31 mouse cellular contexts compared by ENCODE assay signal in genomic region chr10:130288007-130288406, GRCm38 (mm10). TPM values are rescaled to one million over a fixed set of nuclear protein-coding genes. Genes with fewer than 3 reads are reported as not detected.
DNase-seq lines count a peak whose midpoint lies in the region; ATAC-seq and TF ChIP-seq lines count a peak whose summit lies in the region.
"Had no signal": no experiment of that assay in that cellular context is flagged by ENCODE, and none has a peak within 500 bp of the region (broad histone marks: within the 10 kb centered on the region; RNA-seq: fewer than 3 reads in every experiment).

No protein-coding gene starts in this region.

- H3K27ac ChIP-seq in left cerebral cortex, adult 2 months: 0 out of 2 replicates have a peak overlapping the region, but pooled peaks have one; percentile 51
- no peak overlapping the region for H3K27ac ChIP-seq in neural tube, embryonic 11.5 days (ENCODE audit: low read depth, low read length)
- no peak overlapping the region for H3K27ac ChIP-seq in neural tube, embryonic 15.5 days (replicated peaks)
- H3K27ac ChIP-seq: forebrain, embryonic 10.5 days; forebrain, embryonic 13.5 days; hindbrain, embryonic 13.5 days had no signal

- no peak for TF ChIP-seq CTCF in left cerebral cortex, adult 2 months (IDR thresholded peaks at IDR 0.05)

- DNase-seq in heart, adult 11 months: peak; percentile 46
- DNase-seq in heart, postnatal 10 days: no peak
- no peak for DNase-seq in left cerebral cortex, adult 2 months (ENCODE audit: extremely low spot score in 1 of 2, low spot score in 2 of 2)
- no peak for DNase-seq in left cerebral cortex, adult 9 months (ENCODE audit: low spot score in 2 of 2)
- no peak for DNase-seq in neural tube, embryonic 11.5 days (ENCODE audit: low spot score)
- DNase-seq in mesoderm, embryonic 11.5 days (ENCODE audit: low read depth, low spot score): peak; percentile 21
- DNase-seq: adrenal gland, adult 8-10 months; adrenal gland, postnatal 25 days; cerebellum, adult 11-12 months; cerebellum, adult 8-10 months; cerebellum, postnatal 10 days; cerebellum, postnatal 36 days; embryo, embryonic 11 days; gastrocnemius, postnatal 10 days; gastrocnemius, postnatal 36 days; heart, postnatal 36 days had no signal

- H3K4me2 ChIP-seq in neural tube, embryonic 11.5 days (ENCODE audit: low read depth): no peak overlapping the region
- H3K4me2 ChIP-seq in neural tube, embryonic 15.5 days: no peak overlapping the region
- H3K4me2 ChIP-seq: forebrain, embryonic 13.5 days; heart, embryonic 11.5 days; hindbrain, embryonic 13.5 days had no signal

- H3K4me1 ChIP-seq in neural tube, embryonic 11.5 days (ENCODE audit: control insufficient read depth, insufficient read depth, low read length): no peaks in the 10 kb centered on the region
- no peaks in the 10 kb centered on the region for H3K4me1 ChIP-seq in neural tube, embryonic 15.5 days
- H3K4me1 ChIP-seq: forebrain, embryonic 10.5 days; forebrain, embryonic 13.5 days; hindbrain, embryonic 13.5 days had no signal

- intact Hi-C loops in heart, postnatal 10 days (cut with DNase I): no loop called here
- intact Hi-C loops in left cerebral cortex, adult 2 months (cut with DNase I): no loop called here

- H3K27me3 ChIP-seq in neural tube, embryonic 11.5 days (ENCODE audit: control insufficient read depth, insufficient read depth, low read length): no peaks in the 10 kb centered on the region
- no peaks in the 10 kb centered on the region for H3K27me3 ChIP-seq in neural tube, embryonic 15.5 days (replicated peaks)
- H3K27me3 ChIP-seq: forebrain, embryonic 13.5 days; hindbrain, embryonic 13.5 days had no signal

- peak; percentile 53; the same call in 1 of the 2 replicates for ATAC-seq in neural tube, embryonic 11.5 days (ENCODE audit: insufficient read depth, low FRiP score, low TSS enrichment)
- ATAC-seq in neural tube, embryonic 15.5 days (ENCODE audit: low FRiP score): no peak
- ATAC-seq: activated CD4-positive, CD25-positive, alpha-beta regulatory T cell, adult 4 months; forebrain, embryonic 13.5 days; forebrain, embryonic 16.5 days; hindbrain, embryonic 16.5 days had no signal

- no peaks in the 10 kb centered on the region for H3K9me3 ChIP-seq in neural tube, embryonic 11.5 days (ENCODE audit: control insufficient read depth, low read length)
- no peaks in the 10 kb centered on the region for H3K9me3 ChIP-seq in neural tube, embryonic 15.5 days (replicated peaks)
- H3K9me3 ChIP-seq: forebrain, embryonic 10.5 days; forebrain, embryonic 13.5 days; hindbrain, embryonic 13.5 days had no signal

- H3K9ac ChIP-seq in neural tube, embryonic 11.5 days (ENCODE audit: low read length): no peak overlapping the region
- no peak overlapping the region for H3K9ac ChIP-seq in neural tube, embryonic 15.5 days (replicated peaks)
- H3K9ac ChIP-seq: forebrain, embryonic 13.5 days; hindbrain, embryonic 13.5 days had no signal

- 41% methylated on average over 3 of the region's 3 CpGs for WGBS in neural tube, embryonic 11.5 days
- WGBS in neural tube, embryonic 15.5 days: 27% methylated on average over 3 of the region's 3 CpGs

- H3K4me3 ChIP-seq in left cerebral cortex, adult 2 months: no peak overlapping the region
- no peak overlapping the region for H3K4me3 ChIP-seq in neural tube, embryonic 11.5 days (ENCODE audit: low read depth, low read length)
- H3K4me3 ChIP-seq in neural tube, embryonic 15.5 days (replicated peaks): no peak overlapping the region
- H3K4me3 ChIP-seq: forebrain, embryonic 10.5 days; forebrain, embryonic 13.5 days; hindbrain, embryonic 13.5 days had no signal

- no peaks in the 10 kb centered on the region for H3K36me3 ChIP-seq in neural tube, embryonic 11.5 days (ENCODE audit: control insufficient read depth, insufficient read depth, low read length)
- no peaks in the 10 kb centered on the region for H3K36me3 ChIP-seq in neural tube, embryonic 15.5 days
- H3K36me3 ChIP-seq: forebrain, embryonic 10.5 days; hindbrain, embryonic 13.5 days had no signal

RNA-seq across cellular contexts. Expression of gene Neurod4, which starts 8.0 kb away (rescaled TPM):
- total RNA-seq in heart, postnatal 10 days (2021): not detected
- total RNA-seq in left cerebral cortex, adult 2 months (2021): under 1 TPM; 0.27 to 0.30 TPM
- polyA plus RNA-seq in neural tube, embryonic 11.5 days (2014; fragmentation: Nextera tagmentation; extraction: Ambion mirVana): 52.7 and 59.2 TPM in 2 replicates
- 0.31 and 0.37 TPM in 2 replicates for polyA plus RNA-seq in neural tube, embryonic 15.5 days (2015; fragmentation: Nextera tagmentation; extraction: Ambion mirVana)
- total RNA-seq: ES-E14; gastrocnemius, adult 18-20 months; gastrocnemius, postnatal 10 days; gastrocnemius, postnatal 36 days; granulocyte monocyte progenitor cell, adult 5-6 weeks; heart, adult 8-10 months; heart, postnatal 36 days had no signal
- polyA plus RNA-seq: heart, embryonic 11.5 days; heart, embryonic 14.5 days; heart, postnatal 0 days had no signal

RNA-seq across cellular contexts. Expression of gene Tespa1, which starts 34.7 kb away (rescaled TPM):
- under 1 TPM; 0.40 to 0.72 TPM for total RNA-seq in heart, postnatal 10 days (2021)
- total RNA-seq in left cerebral cortex, adult 2 months (2021): 1 to 10 TPM in 1 of 2 experiments, under 1 TPM in 1; 0.96 to 2.2 TPM
- polyA plus RNA-seq in neural tube, embryonic 11.5 days (2014; fragmentation: Nextera tagmentation; extraction: Ambion mirVana): 0.28 and 0.41 TPM in 2 replicates
- 0.37 and 7.7 TPM in 2 replicates for polyA plus RNA-seq in neural tube, embryonic 15.5 days (2015; fragmentation: Nextera tagmentation; extraction: Ambion mirVana)
- polyA plus RNA-seq: brain, embryonic 14.5 days; forebrain, embryonic 13.5 days; forebrain, embryonic 16.5 days; heart, embryonic 14.5 days; heart, postnatal 0 days; hindbrain, embryonic 13.5 days had no signal

Comparison
In these comparisons a context has a peak if more than half of its experiments do, and no peak if none do; other contexts are left out.
1. DNase-seq: peak in heart, adult 11 months (single experiment) and mesoderm, embryonic 11.5 days (single experiment); none in heart, postnatal 10 days (0 of 2), left cerebral cortex, adult 2 months (0 of 2), left cerebral cortex, adult 9 months (0 of 2) and neural tube, embryonic 11.5 days (single experiment).